Mouse (Mus musculus) layer of hippocampus, postnatal 14 days (tissue): Measurements from ENCODE around the gene Slc7a9. TPM values are rescaled to one million over a fixed set of nuclear protein-coding genes. Genes with fewer than 3 reads are reported as not detected.
A peak's percentile ranks its signal among the peaks of the same experiment; 100 is the strongest.

Source experiments
- DNase-seq, 2 experiments: peaks; one replicate each; pipeline ENCODE4 v3.0.0; 2021 to 2022; ENCODE audit warnings: low spot score in 2 of 2, mixed read lengths in 1 of 2
- long read RNA-seq, 2 experiments: library from polyadenylated mRNA; stranded (forward); transcript quantifications; one replicate each; pipeline ENCODE4 v2.0.0; 2021
- total RNA-seq, 2 experiments: library from RNA; stranded (reverse); gene quantifications; 2 replicates each; pipeline ENCODE4 v1.2.3; 2021

Slc7a9 gene
- not detected for total RNA-seq
- long read RNA-seq, experiment 1 = 0 reads
- long read RNA-seq, experiment 2 = 0 reads

DNA sequence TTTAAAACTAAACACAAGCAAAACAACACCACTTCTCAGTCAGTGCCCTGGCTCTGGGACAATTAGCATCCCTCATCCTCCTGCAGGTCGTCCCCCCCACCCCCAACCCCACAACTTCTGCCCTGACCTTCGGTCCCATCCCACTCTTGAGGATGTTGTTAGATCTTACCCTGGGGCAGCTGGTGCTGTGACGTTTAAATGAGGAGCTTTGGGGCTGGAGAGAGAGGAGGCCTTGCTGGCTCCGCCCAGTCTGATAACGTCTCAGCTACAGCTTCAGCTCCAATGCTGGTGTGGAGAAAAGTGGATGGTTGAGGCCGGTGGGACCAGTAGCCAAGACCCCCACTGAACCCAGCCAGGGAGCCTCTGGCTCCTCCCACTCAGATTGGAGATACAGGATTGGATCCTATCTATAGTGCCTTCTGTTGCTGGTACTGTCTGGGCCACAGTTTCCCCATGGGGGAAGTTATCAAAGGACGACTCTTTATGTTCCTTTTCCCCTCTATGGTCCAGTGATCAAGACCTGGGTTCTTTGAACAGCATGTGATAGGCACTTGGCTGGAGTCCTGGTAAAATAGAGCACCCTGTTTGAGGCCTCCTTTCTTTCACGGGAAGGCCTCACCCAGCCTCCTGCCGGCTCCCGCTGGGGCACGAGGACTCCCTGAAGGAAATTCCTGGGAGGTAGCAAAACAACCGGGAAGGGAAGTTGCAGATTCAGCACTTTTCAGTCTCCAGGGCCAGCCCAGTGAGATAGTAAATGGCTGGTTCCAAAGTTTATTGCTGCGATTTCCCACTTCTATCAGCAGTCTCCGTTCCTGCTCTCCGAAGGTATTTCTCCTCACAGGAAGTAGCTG lies at the start of gene Slc7a9:
TSS of gene Slc7a9 (plus strand) at position 801 of the 851 bp plus-strand sequence.
- no peak for DNase-seq

DNA sequence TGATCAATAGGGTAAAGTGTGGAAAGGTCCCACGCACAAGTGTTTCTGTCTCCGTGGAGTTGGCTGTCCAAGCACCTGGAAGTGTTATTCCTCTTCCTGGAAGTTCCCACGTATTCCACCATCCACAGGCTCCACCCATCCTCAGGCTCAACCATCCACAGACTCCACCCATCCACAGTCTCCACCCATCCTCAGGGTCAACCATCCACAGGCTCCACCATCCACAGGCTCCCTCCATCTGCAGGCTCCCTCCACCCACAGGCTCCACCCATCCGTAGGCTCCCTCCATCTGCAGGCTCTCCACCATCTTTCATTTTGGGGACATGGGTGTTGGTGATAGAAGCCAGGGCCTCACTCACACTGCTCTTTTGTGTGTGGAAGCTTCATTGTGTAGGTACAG lies 47.4 kb upstream of the Slc7a9 start:
- DNase-seq = no peak

DNA sequence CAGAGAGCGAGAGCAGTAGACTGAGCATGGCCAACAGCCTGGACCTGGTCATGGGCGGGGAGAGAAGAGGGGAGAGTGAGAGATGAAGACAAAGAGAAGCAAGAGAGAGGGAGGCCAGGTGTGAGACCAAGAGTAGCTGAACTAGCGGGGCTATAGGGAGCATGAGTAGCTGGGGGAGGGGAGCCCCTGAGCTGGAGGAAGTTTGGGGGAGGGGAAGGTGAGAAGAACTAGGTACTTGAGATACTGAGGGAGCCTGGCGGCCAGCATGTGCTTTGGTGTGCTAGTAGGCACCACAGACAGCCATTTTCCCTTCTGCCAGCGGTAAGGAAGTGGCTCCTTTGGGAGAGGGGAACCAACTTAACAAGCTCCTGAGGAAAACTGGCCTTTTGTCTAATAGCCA lies 33.4 kb upstream of the Slc7a9 start:
- DNase-seq = no peak

DNA sequence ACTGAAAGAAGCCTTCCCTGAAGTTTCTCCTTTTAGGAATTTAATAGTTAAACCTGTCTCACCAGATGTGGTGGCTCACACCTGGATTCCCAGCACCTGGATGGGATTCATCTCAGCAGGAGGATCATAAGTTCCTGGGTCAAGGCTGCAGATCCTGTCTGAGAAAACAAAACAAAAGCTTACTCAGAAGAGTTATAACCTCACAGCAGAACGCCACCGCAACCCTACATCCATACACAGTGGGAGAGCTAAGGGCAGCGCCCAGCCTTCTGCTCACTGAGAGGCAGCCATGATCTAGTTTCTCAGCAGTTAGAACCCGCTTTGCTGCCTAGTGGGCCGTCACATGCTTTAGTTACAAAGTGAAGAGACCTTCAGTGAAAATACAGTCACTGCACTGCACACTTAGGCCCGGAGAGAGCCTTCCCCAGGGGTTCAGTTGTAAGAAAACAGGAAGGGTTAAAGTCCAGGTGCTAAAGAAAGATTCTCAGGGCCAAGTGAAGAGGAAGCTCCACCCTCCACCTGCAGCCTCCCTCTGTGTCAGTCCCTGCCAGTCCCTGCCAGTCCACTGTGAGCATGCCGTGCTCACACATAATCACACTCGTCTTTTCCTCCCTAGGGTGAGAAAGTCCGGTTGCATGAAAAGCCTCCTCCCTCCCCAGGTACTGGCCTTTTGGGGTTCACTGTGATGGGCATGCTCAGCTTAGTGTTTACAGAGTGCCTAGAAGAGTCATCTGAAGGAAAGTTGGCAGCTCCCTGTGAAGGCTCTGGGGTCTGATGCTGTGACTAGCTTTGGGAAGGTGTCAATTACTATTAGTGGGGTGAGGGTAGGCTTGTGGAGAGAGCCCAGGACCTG lies 32.6 kb upstream of the Slc7a9 start:
- no peak for DNase-seq

DNA sequence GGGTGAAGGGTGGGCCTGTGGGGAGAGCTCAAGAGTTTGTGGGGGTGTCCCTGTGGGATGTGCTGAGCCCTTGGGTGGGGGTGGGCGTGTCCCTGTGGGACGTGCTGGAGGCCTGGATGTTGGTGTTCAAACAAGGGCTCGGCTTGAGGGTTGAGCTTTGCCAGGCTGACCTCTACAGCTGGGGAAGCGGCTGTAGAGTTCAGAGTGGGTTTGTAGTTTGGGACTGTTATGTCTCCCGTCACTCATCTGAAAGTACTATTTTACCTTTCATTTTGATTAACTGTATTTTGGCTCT lies 32.0 kb upstream of the Slc7a9 start:
- DNase-seq = no peak

DNA sequence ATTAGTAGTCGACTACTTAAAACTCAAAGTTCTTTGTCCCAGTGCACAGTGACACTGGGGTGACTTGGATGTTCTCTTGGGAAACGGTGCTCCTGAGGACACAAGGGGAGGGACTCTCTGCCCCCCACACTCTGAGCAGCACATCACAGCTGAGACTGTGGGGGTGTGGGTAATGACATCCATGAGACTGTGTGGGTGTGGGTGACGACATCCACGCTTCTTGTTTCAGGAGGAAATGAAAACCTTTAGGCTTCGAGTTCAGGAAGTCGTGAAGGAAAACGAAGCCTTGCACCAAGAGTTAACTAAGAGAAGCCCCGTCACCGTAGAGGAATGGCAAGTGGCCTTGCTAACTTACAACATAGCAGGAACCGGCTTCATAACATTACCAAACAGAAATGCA lies 25.5 kb upstream of the Slc7a9 start:
- no peak for DNase-seq

DNA sequence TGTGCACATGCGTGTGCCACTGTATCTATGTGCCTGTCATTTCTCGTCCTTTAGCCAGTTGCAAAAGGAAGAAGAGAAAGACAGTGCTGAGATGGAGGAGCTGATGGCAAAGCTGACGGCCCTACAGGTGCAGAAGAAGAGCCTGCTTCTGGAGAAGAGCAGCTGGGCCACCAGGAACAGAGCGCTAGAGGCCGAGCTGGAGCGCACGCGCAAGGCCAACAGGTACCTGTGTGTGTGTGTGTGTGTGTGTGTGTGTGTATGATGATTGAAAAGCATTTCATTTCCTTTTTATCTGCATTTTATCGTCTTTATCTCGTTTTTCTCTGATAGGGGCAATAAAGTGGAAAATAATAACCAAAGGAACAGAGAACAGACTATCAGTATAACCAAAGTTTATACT lies 20.4 kb upstream of the Slc7a9 start:
- DNase-seq = no peak

DNA sequence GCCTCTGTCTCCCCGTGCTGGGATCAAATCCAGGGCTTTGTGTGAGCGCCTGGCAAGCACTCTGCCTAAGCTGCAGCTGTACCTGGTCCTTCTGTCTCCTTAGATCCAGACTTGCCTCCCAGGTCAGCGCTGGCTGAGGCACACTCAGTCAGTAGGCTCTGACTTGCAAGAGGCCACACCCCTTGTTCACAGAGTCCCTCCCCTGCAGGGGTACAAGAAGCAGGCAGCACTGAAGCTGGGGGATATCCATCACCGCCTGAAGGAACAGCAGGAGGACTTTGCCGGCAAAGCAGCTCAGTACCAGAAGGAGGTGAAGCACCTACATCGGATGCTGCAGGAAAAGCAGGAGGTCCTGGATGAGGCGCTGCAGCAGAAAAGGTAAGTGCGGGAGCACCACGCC lies 13.3 kb upstream of the Slc7a9 start:
- DNase-seq = no peak

DNA sequence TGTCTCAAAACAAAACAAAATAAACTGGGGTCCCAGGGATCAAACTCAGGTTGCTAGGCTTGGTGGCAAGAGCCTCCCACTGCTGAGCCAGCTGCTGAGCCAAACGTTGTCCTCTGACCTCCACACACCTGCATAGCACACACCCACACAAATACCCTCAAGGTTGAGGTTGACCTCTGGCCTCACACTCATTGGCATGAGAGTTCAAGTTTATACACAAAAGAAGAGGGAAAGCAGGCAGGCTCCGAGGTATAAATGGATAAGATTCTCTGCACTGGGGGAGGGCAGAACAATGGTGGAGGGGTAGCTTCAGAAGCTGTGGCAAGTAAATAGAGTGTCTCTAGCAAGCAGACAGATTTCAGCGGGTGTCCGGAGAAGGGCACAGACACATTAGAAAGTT lies 1.1 kb upstream of the Slc7a9 start:
- no peak for DNase-seq

DNA sequence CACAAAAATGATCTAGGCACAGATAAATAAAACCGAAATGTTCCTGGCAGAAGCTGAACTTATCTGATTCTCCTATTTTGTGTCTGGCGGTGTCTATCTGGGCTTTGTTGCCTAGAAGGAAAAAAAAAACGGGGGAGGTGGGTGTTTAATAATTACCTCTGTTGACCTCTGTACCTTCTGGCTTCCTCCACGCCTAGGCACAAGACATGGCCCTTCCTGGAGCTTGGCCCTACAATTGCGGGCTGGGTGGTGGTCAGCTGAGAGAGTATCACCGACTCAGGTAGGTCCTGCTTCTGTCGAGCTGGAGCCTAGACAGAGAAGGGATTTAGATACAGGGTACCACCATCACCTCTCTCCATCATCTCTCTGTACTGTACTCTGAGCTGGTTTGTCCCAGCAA lies 271 bp downstream of the Slc7a9 start:
- DNase-seq = no peak

DNA sequence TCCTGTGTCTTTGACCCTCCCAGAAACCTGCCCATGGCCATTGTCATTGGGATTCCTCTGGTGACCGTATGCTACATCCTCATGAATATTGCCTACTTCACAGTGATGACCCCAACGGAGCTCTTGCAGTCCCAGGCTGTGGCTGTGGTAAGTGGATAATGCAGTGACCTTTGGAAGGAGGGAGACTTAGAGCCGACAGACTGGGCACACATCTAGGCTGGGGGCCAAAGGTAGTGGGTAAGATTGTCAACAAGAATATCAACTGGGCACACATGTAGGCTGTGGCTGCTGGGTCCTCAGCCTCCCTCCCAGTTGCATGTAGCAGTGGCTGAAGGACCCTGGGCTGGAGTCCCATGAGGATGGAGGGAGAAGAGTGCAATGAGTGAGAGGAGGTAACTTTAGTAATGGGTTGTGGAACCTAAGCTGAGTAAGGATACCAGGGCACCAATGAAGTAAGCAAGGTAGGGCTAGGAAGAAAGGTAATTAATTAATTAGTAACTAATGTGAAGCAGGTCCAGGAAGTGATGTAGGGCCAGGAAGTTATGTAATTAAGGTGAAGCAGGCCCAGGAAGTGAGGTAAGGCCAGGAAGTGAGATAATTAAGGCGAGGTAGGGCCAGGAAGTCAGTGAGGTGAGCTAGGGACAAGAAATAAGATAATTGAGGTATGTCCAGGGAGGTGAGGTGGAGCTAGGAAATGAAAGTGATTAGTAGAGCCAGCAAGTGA lies 7.7 kb downstream of the Slc7a9 start:
- no peak for DNase-seq

DNA sequence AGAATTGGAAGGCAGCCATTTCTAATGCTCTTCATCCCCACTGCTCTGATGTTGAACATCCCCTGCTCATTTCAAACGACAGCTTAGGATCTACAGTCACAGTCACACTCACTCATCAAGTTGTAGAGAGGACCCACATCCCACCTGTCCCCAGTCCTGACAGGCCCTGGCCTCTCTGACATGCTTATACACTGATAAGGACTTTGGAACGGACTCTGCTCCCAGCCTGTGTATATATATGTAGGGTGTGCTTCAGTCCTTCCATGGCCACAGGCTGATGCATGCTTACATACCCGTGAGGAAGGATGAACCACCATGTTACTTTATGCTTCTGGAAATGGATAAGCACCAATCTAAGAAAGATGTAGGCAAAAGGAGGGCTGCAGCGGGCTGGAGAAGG lies 12.4 kb downstream of the Slc7a9 start:
- no peak for DNase-seq

DNA sequence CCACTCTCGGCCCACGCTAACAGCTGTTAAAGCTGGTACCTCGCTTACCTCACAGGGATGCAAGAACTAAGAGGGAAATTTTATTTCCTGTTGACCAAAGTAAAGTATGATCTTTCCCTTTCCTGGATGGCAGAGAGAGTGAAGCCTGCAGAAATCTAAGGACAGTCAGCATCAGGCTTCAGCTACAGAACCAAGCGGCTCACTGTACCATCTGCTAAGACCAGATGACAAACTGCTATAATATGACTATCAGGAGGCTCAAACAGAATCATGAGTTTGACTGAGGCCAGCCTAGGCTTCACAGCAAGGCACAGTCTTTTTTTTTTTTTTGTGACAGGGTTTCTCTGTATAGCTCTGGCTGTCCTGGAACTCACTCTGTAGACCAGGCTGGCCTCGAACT lies 16.4 kb downstream of the Slc7a9 start:
- peak in 1 of 2 experiments; percentile 59 for DNase-seq

DNA sequence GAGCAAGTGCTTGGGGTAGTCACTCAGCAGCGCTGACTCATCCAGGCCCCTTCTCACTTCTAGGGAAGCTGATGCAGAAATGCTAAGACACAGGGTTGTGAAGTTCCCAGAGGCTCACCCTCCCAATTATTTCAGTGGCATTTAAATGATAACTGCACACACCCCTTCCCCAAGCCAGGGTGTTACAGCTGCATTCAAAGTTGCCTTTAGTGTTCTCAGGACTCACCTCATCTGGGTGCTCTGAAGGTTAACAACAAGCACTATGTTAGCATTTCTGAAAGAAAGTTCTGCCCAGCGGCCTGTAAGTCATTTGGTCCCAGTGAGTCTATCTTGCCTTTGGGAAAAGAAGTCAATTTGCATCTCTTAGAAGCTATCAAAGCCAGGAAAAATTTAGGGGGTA lies 19.3 kb downstream of the Slc7a9 start:
- no peak for DNase-seq

DNA sequence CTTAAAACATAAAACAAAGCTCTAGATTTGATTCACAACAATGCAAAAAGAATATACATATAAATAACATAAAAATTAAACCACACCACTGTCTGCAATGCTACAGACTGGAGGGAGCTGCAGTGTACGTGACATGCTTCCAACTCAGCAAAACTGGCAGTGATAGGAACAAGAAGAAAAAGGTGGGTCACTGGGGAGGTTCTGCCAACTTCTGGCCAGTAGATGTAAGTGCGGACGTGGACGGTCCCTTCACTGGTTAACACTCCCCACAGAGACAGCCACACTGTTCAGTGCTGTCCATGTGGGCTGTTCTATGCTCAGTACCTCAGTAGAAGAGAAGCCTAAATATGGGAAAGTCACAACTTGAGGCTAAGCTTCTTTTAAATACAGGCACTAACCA lies 22.2 kb downstream of the Slc7a9 start:
- DNase-seq = no peak

DNA sequence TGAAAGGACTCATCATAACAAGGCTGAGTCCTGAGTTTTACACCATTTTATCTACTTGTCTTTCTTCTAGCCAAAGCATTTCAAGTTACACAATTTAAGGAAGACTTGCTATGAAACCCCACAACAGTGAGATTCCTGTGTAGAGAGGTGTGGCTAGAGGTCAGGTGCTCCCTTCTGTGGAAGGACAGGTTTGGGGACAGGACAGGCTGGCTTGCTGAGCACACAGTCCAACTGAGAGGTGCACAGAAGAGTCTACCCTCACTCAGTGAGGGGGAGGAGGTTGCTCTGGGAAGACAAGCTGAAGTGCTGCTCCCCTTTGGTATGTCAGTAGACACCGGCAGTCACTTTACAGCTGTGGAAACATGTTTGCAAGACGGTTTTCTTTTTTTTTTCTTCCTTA lies 27.9 kb downstream of the Slc7a9 start:
- DNase-seq = no peak

DNA sequence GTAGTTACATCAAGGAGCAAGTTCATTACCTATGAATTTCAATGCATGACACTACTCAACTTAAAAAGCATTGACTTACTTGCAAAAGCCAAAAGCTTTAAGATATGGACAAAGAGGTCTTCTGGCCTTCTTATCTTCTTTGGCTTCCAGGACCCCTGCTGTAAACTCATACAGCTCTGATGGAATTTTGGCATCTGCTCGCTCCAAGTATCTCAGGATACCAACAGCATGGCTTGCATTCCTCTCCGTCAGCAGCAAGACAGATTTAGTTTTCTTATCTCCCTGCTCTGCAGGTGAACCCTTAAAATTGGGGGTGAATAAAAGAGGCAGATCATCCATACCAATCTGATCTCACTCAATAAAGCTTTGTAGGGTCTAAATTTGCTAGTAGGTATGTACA lies 36.5 kb downstream of the Slc7a9 start:
- no peak for DNase-seq

DNA sequence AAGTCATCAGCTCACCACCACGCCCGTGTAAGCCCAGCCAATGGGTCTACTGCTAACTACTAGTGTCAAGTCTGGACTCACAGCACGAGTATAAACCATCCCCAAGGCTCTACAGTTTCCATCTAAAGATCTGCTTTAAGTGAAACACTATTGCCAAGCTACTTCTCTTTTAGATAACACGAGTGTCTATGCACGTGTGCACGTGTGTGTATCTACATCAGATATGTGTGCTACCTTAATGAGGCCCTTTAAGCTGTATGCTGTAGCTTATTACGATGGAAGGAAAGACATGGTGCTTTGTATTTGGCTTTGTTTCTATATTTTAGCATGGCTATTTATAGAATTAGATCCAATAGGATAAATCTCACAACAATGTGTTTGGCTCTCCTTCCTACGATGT lies 38.0 kb downstream of the Slc7a9 start:
- DNase-seq = no peak

DNA sequence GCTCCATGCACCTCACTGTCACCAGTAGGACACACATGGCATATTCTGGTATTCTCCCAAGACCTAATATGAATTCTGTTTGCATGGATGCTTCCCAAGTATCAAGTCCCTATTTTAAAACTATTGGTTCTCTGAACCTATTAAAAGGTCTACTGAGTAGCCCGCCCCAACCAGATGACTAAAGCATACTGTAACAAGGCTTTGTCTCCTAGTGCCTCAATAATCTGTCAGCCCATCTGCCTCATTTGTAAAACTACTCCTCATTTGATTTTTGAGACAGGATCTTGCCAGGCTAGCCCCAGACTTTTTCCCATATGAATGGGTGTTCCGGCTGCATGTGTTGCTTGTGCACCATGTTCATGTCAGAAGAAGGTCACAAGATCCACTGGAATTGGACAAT lies 41.6 kb downstream of the Slc7a9 start:
- DNase-seq = peak in 1 of 2 experiments; percentile 67

DNA sequence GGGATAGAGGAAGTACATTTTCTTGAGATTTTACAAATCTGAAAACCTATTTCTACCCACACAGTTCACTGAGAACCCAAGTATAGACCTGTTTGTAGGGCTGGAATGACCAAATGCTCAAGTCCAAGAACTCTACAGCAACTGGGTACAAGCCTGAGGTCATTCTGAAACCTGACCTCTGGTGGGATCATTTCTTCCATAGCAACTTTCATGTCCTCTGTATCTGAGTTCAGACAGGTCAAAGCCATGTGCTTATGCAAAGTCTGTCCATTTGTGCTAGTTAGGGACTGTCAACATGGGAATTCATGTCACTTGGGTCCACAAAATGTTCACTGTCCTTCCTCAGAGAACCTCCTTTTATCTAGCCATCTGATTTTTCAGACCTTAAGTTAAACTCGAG lies 42.4 kb downstream of the Slc7a9 start:
- no peak for DNase-seq

DNA sequence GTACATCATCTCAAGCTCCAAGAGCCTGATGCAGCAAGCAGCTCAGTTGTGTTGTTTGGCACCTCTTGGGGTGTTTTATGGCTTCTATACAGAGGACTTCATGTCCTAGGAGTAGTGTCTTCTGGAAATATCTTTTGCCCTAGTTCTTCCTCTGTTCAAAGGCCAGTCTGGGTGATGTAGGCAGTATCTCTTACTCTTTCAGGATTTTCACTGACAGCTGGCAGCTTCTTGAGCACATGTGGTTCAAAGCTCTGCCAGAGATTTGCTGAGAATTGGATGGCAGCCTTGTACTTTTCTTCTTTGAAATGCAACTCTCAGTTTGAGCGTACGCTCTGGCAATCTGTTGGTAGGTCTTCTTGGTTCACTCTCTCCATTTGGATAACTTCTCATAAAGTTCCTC lies 48.9 kb downstream of the Slc7a9 start:
- DNase-seq = no peak

DNA sequence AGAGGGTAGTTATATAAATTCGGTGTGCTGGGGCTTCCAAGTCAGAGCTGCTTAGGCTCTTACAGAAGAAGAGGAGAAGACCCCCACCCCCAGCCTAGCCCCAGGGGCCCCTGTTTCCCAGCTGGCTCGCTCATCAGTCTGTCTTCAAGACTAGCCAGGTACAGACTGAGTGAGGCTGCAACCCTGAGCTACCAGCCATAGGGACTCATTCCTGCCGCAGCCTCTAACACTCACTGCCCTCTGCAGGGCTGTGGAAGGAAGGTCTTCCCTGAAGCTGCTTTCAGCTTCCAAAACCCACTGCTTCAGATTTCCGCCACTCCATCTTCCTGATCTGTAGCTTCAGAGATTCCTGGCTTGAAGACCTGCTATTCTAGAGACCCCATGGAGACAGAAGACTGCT lies 53.4 kb downstream of the Slc7a9 start:
- no peak for DNase-seq
